Mouse (Mus musculus): ENCODE measurements around the gene Vwa7. TPM values are rescaled to one million over a fixed set of nuclear protein-coding genes. Genes with fewer than 3 reads are reported as not detected.
A peak's percentile ranks its signal among the peaks of the same experiment; 100 is the strongest.

The Vwa7 gene
- polyA plus RNA-seq, 1 experiment: 0.72 TPM

- Histone ChIP-seq H3K4me1 (ENCODE audit: control insufficient read depth, insufficient read depth, insufficient read length) (peaks cover 26% of the 10 kb centered on the region), H3K27me3 (ENCODE audit: control insufficient read depth, insufficient read depth, low read length) (no peaks in the 10 kb centered on the region), H3K36me3 (ENCODE audit: control insufficient read depth, insufficient read depth, low read length) (peaks cover 29% of the 10 kb centered on the region), H3K4me3 (ENCODE audit: extremely low read depth, insufficient read depth, insufficient read length) (peak overlapping the region; percentile 74), H3K27ac (ENCODE audit: insufficient read depth, low read length) (peak overlapping the region; percentile 98)
- DNase-seq (ENCODE audit: low read depth in 1 of 2, low spot score in 2 of 2): peak; percentile 74 to 82
- TF ChIP-seq CTCF (IDR thresholded peaks at IDR 0.05; ENCODE audit: extremely low read depth, insufficient read depth, insufficient read length, insufficient replicate concordance) (no peak), POLR2A (IDR thresholded peaks at IDR 0.05; ENCODE audit: low read depth, low read length) (peak; percentile 95)
- under 1% methylated on average over 21 of the region's 21 CpGs for WGBS
Measured at GRCm38 (mm10) chr17:35051156-35052086, 35.0 kb downstream of the Vwa7 start.

DNA sequence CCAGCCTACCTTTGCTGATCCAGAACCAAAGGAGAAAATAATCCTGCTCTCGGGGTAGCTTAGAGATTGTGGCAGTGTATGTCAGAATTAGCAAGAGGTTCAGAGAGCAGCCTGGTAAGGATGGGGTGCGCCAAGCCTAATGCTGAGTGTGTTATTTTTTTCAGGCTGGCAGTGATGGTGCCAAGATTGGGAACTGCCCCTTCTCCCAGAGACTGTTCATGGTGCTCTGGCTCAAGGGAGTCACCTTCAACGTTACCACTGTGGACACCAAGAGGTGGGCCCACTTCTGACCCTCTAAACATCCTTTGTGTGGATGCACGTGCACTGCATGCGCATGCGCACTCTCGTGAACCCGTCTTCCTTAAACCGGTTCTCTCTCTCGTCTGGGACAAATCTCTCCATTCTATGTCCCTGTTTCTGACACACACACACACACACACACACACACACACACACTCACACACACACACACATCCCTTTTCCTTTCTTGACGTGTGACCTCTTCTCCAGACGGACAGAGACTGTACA is 36.0 kb downstream of the Vwa7 start:
- DNase-seq (ENCODE audit: low read depth in 1 of 2, low spot score in 2 of 2): no peak
- Histone ChIP-seq H3K4me3 (ENCODE audit: extremely low read depth, insufficient read depth, insufficient read length) (peak overlapping the region; percentile 74), H3K27me3 (ENCODE audit: control insufficient read depth, insufficient read depth, low read length) (no peaks in the 10 kb centered on the region), H3K36me3 (ENCODE audit: control insufficient read depth, insufficient read depth, low read length) (peaks cover 31% of the 10 kb centered on the region), H3K4me1 (ENCODE audit: control insufficient read depth, insufficient read depth, insufficient read length) (peaks cover 26% of the 10 kb centered on the region), H3K27ac (ENCODE audit: insufficient read depth, low read length) (peak overlapping the region; percentile 98)
- no peak for TF ChIP-seq POLR2A (IDR thresholded peaks at IDR 0.05; ENCODE audit: low read depth, low read length)
- TF ChIP-seq CTCF (IDR thresholded peaks at IDR 0.05; ENCODE audit: extremely low read depth, insufficient read depth, insufficient read length, insufficient replicate concordance): no peak
- WGBS: 81% methylated on average over 12 of the region's 12 CpGs

DNA sequence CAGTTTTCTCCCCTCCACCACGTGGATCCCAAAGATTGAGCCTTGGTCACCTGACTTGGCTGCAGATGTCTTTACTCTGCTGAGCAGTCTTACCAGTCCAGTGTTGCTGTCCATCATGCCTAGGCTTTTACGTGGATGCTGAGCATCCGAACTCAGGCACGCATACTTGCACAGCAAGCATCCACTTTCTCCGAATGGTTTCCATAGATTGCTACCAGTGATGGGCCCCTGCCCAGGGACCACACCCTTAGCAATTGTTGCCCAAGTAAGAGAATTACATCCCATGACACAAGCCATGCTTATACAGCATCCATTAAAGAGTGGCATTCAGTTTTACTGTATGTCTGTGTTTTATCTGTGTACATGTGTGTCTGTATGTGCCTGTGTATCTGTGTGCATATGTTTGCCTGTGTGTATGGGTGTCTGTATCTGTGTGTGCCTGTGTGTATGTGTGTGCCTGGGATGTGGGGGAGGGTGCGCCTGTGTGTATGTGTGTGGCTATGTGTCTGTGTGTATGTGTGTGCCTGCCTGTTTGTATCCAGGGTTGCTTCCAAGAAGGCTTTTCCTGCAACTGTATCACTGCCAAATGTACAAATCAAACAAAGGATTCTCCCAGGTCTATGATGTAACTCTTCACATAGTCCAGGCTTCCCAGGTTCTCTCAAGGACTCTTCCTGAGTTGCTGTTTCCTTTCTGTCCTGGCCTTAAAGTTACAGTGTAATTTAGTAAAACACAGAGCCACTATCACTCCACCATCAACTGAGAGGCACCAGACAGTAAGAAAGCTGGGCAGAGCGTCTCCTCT is 39.5 kb downstream of the Vwa7 start:
- no peak for DNase-seq (ENCODE audit: low read depth in 1 of 2, low spot score in 2 of 2)
- Histone ChIP-seq H3K27ac (ENCODE audit: insufficient read depth, low read length) (peak overlapping the region; percentile 38; the same call in 1 of the 2 replicates), H3K4me3 (ENCODE audit: extremely low read depth, insufficient read depth, insufficient read length) (no peak overlapping the region), H3K27me3 (ENCODE audit: control insufficient read depth, insufficient read depth, low read length) (no peaks in the 10 kb centered on the region), H3K36me3 (ENCODE audit: control insufficient read depth, insufficient read depth, low read length) (peaks cover 34% of the 10 kb centered on the region), H3K4me1 (ENCODE audit: control insufficient read depth, insufficient read depth, insufficient read length) (peaks cover 15% of the 10 kb centered on the region)
- TF ChIP-seq POLR2A (IDR thresholded peaks at IDR 0.05; ENCODE audit: low read depth, low read length): no peak
- TF ChIP-seq CTCF (IDR thresholded peaks at IDR 0.05; ENCODE audit: extremely low read depth, insufficient read depth, insufficient read length, insufficient replicate concordance): no peak
- WGBS: 89% methylated on average over 7 of the region's 7 CpGs

DNA sequence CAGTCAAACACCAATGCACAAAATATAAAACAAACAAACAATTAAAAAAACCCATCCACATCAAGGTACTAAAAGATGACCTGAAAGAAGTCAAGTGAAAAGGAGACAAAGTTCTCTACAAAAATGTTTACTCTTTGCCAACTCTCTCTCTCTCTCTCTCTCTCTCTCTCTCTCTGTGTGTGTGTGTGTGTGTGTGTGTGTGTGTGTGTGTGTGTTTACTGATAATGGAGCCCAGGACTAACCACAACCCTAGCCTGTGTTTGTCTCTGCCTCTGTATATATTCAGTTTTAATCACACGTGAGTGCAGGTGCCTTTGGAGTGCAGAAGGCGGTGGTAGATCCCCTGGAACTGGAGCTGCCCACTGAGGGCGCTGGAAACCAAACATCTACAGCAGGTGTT is 40.7 kb downstream of the Vwa7 start:
- TF ChIP-seq POLR2A (IDR thresholded peaks at IDR 0.05; ENCODE audit: low read depth, low read length) (no peak), CTCF (IDR thresholded peaks at IDR 0.05; ENCODE audit: extremely low read depth, insufficient read depth, insufficient read length, insufficient replicate concordance) (no peak)
- peaks cover 34% of the 10 kb centered on the region for H3K36me3 ChIP-seq (ENCODE audit: control insufficient read depth, insufficient read depth, low read length)
- WGBS: 69% methylated on average over 3 of the region's 3 CpGs

GRCm38 (mm10) chr17:35058316-35058715 is 41.9 kb downstream of the Vwa7 start:
- Histone ChIP-seq H3K27ac (ENCODE audit: insufficient read depth, low read length) (no peak overlapping the region), H3K27me3 (ENCODE audit: control insufficient read depth, insufficient read depth, low read length) (no peaks in the 10 kb centered on the region), H3K4me1 (ENCODE audit: control insufficient read depth, insufficient read depth, insufficient read length) (peaks cover 7% of the 10 kb centered on the region; the same call in 1 of the 2 replicates), H3K36me3 (ENCODE audit: control insufficient read depth, insufficient read depth, low read length) (peaks cover 26% of the 10 kb centered on the region), H3K4me3 (ENCODE audit: extremely low read depth, insufficient read depth, insufficient read length) (no peak overlapping the region)
- no peak for TF ChIP-seq CTCF (IDR thresholded peaks at IDR 0.05; ENCODE audit: extremely low read depth, insufficient read depth, insufficient read length, insufficient replicate concordance)
- no peak for TF ChIP-seq POLR2A (IDR thresholded peaks at IDR 0.05; ENCODE audit: low read depth, low read length)
- no peak for DNase-seq (ENCODE audit: low read depth in 1 of 2, low spot score in 2 of 2)
- 81% methylated on average over 9 of the region's 9 CpGs for WGBS

More for the DNA sequence above, 40.7 kb downstream of the Vwa7 start:
- DNase-seq (ENCODE audit: low read depth in 1 of 2, low spot score in 2 of 2): no peak
- H3K4me3 ChIP-seq (ENCODE audit: extremely low read depth, insufficient read depth, insufficient read length): no peak overlapping the region
- H3K27ac ChIP-seq (ENCODE audit: insufficient read depth, low read length): no peak overlapping the region
- no peaks in the 10 kb centered on the region for H3K27me3 ChIP-seq (ENCODE audit: control insufficient read depth, insufficient read depth, low read length)
- H3K4me1 ChIP-seq (ENCODE audit: control insufficient read depth, insufficient read depth, insufficient read length): peaks cover 13% of the 10 kb centered on the region; the same call in 1 of the 2 replicates
